Mouse (Mus musculus): ENCODE measurements around the gene Lgals12.

Gene Lgals12

DNA sequence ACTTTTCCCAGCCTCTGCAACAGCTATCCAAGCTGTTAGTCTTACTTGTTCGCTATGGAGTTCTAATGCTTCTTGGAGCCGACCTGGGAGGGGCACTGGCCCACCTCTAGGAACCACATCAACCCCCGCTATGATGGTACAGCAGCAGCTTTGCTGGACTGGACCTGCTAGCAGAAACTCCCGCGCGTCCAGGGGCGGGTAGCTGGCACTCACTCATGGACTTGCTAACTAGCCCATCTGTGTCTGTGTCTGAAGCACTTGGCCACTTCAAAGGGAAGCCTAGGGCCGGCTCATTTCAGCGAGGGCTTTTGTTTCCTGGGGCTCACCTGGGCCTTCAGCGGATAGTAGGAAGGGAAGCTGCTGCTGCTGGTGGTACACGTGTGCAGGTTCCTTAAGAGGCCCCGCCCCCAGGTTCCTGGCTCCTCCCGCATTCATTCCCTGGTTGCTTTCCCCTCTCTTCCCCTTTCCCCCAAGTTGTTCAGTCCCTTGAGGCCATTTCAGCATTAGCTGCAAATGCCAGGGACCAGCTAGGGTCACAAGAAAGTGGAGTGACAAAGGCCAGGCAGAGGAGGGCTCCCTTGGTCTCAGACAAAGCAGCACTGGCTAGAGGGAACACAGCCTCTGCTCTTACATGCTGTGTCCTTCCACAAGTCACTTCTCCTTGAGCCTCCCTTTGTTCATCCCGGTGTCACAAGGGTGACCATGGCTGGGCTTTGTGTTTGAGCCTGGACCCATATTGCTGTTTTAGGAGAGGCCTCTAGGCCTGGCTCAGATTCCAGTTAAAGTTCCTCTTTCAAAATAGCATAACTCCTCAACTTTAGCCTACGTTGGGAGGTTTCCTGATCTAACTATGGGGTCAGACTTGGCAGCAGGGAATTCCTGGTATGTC, at the start of gene Lgals12:
TSS of gene Lgals12 (minus strand) at position 393 of the 889 bp plus-strand sequence.
- DNase-seq (ENCODE audit: low read depth, low spot score): peak; percentile 57

DNA sequence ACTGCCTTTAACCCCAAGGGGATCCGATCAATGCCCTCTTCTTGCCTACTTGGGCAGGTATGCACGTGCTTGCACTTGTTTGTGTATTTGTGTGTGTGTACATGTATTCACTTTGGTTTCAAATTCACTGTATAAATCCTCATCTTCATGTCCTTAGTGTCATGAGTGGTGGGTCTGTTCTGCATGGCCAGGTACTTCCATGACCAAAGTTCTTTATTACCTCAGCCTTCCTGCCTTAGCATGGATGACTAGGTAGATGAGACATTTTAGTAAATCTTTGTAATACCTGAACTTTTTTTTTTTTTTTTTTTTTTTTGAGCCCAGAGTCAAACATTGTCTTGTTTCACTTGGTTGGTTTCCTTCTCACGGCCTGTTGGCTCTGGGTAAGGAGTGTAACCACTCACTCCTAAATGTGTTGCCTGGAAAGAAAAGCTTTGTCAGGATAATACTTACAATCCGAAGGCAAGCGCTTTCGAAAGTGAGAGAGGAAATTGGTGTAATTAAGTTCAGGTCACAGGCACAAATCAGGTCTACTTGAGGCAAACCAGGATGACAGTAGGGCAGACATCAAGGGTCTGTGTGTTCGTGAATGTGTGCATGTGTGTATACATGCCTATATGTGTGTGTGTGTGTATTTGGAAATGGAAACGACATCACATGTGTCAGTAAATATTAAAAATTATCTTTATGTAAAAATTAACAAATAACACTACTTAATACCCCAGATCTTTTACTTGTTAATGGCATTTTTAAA, 42.1 kb upstream of the Lgals12 start:
- no peak for DNase-seq (ENCODE audit: low read depth, low spot score)

DNA sequence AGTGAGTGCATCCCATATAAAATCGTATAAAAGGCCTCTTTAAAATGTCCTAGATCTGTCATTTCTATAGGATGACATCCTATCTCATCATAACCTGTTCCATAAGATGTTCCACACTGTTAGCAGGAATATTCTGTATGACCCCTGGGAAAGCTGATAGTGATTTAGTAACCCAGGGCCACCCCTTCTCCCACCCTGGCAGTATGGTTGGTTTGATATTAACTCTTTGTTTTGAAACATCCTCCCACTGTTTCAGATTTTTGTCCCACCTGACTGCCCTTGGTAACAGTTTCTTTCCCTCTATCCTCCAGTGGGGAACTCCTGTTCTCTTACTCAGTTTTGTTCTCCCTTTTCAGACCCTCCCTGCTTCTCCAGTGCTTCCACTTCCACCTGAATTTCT, 26.8 kb upstream of the Lgals12 start:
- DNase-seq (ENCODE audit: low read depth, low spot score): no peak

DNA sequence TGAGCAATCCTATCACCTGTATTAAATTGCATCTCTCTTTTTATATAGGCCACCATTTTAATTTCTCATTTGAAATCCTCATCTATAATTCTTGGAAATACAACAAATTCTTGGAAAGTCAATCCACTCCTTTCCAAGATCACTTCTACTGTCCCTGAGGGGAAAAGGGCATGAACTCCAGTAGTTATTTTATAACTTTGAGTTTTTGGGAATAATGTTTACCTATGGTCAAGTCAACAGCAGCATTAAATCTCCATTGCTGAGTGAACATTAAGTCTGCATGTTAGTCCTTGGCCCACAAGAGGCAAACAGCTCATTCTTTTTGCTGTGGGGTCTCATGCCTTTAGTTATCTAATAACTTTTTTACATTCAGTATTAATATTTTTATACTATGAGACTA, 26.0 kb upstream of the Lgals12 start:
- no peak for DNase-seq (ENCODE audit: low read depth, low spot score)

DNA sequence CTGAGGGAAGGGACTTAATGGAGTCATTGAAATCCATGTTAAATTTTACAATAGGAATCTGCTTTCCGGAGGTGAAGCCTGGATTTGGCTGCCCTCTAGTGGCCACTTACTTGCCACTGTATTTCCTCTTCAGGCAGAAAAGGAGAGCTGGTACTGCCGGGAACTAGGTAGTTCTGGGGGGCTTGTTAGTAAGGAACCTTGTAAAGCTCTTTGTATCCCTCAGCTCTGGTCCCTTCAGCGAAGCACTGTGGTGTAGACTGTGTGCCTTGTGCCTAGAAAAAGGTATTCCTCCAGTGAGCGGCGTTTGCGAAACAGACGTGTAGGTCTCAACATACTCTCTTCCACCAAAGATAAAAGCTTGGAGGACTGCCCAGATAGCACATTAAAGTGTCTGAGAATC, 10.7 kb upstream of the Lgals12 start:
- peak; percentile 77 for DNase-seq (ENCODE audit: low read depth, low spot score)

DNA sequence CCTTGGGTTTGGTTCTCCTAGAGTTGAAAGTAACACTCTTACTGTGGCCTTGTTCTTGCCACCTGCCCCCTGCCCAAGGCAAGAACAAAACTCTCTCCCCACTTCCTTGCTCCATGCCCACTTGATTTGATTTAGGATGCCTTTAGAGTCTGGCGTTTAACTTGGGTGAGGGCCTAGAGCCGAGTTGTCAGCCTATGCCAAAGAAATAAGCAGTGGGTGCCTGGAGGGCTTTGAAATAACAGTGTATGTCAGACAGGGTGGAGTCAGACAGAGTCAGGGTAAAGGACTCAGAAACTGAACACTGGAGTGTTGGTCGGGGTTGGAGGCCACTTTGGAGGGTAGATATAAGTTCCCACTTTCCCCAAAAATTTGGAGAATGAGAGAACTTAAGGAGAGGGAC, 10.1 kb upstream of the Lgals12 start:
- no peak for DNase-seq (ENCODE audit: low read depth, low spot score)

DNA sequence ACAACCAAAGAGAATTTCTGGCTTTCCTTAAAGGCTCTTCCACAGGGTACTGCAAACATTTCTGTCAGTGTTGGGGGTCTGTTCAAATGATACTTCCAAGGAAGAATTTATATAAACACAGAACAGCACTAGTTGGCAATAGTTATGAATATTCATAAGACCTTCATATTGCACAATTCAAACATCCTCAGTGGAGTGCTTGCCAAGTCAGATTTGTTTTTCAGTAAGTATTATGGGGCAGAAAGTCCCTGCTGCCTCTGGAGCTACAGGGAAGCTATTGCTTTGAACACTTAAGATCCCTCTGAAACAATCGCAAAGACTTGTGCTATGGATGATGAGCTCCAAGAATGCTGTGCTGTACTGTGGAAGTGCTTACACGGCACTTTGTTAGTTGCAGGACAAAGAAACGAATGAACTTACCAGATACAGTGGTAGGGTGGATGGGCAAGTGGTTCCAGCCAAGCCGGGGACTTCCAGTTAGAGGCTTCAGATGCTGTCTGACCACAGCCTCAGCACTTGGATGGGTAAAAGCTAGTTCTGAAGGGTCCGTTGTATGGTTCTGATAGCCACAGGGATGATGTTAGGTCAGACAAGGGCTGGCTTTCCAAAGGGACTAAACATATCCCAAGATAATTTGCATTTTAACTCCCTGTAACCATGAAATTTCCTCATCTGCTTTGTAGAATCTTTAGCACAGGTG, 9.4 kb upstream of the Lgals12 start:
- no peak for DNase-seq (ENCODE audit: low read depth, low spot score)

DNA sequence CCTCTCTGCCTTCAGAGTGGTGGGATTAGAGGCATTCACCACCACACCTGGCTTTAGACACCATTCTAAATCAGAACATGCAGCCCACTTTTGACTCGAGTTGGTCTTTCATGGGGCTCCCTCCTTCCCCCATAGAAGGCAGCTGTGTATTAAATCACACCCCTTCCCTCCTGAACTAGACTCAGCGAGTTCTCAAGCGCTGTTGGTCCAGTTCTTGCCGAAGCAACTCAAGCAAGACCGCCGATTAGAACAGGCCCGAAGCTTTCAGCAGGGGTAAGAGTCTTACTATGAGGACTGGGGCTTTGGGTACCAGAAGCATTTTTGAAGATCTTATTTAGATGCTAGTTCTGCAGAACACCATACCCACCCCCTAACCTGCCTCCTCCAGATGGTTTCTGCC, 6.2 kb upstream of the Lgals12 start:
- no peak for DNase-seq (ENCODE audit: low read depth, low spot score)

DNA sequence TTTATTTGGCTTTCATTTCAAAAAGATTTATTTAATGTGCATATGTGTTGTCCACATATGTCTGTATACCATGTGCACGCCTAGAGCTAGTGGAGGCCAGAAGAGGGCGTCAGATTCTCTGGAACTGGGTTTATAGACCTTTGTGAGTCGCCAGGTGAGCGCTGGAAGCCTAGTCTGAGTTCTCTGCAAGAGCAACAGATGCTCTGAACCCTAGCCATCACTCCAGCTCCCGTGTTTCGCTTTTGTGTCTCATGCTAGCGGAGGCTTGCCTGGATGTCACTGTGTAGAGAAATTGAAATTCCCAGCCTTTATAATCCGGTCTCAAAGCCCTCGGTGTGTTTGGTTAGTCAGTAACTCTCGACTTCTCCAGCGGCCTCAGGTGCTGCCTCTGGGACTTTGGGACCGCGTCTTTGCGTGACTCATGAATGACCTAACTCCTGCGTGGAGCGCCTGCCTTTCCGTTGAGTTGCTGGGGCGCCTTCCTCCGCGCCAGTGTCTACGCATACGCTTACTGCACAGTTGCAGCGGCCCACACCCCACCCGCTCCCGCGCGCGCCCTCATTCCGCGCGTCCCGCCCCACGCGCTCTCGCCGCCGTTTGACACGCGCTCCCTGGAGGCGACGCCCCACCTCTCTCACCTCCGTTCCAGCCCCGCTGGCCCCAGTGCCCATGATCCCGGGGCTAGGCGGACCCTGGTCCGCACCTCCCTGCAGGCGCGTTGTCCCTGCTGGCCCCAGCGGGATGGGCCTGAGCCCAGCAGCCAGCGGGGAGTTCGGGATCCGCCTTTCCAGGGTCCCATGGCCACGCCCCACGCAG, 5.2 kb upstream of the Lgals12 start, which contains the start of gene Hrasls5:
TSS of gene Hrasls5 (plus strand) at position 600 of the 816 bp plus-strand sequence.
- peak; percentile 10 for DNase-seq (ENCODE audit: low read depth, low spot score)

DNA sequence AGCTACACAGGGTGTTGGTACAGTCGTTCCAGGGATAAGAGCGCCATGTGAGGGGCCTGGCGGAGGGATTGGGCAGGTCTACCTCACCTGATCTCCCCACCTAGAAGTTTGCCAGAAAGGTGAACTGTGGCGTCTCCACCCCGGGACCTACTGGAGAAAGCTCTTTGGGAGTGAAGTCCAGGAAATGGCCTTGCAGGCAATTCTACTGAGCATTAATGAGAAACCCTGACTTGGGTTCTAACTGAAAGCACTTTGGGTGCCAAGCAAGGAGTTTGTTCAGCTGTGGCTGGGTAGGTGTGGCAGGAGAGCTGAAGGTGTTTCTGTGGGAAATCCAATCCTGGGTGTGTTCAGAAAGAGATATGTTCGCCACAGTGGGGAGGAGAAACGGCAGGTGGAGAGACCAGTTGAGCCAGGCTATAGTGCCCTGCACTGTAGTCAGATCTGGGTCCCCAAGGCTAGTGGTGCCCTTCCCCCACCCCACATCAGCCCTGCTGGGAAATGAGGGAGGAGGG, 753 bp upstream of the Lgals12 start:
- no peak for DNase-seq (ENCODE audit: low read depth, low spot score)

DNA sequence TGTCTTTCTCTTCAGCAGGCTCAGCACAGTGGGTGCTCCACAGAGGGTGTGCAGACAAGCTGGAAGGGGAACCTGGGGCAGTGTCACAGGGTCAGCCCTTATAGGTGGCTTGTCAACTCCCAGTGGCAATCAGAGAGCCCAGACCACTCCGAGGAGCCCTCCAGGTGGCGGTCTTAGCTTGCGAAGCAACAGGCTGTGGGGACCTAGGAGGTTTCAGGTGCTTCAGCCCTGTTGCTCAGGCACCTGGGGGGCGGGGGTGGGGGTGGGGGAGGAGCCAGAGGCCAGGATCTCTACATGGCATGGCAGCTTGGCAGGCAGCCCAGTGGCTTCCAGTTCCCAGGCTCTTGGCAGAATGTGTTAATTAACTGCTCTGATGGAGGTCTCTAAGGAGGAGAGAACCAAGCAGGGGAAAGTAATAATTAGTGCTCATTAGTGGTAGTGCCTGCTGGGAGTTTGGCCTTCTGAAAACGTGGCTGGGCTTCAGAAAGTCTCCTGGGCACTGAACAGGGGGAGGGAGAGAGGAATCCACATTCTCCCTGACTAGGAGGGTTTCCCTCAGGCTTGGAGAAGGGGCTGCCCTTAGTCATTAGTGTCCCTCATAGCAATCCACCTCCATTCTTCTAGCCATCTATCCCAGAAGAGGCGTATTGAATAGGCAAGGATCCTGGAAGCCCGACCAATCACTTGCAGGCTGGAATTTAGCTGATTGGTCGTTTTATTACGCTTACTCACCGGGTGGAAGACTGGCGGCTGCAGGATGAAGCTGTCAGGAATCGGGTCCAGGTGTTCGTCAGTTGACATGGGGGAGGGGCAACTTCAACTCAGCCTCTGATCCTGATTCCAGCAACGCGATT, 836 bp downstream of the Lgals12 start:
- peak; percentile 81 for DNase-seq (ENCODE audit: low read depth, low spot score)

DNA sequence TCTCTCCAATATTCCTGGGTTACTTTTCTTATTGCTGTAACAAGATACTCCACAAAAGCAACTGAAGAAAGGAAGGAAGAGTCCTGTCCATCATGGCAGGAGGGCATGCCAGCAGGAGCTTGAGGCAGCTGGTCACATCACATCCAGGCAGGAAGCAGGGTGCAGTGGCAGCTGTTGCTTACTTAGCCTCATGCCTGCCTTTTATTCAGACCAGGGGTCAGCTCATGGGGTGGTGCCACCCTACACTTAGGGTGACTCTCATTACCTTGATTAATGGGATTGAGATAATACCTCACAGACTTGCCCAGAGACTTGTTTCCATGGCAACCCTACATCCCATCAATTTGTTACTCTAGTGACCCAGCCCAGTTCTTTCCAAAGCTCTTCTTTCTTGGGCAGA, 2.0 kb downstream of the Lgals12 start:
- DNase-seq (ENCODE audit: low read depth, low spot score): no peak

DNA sequence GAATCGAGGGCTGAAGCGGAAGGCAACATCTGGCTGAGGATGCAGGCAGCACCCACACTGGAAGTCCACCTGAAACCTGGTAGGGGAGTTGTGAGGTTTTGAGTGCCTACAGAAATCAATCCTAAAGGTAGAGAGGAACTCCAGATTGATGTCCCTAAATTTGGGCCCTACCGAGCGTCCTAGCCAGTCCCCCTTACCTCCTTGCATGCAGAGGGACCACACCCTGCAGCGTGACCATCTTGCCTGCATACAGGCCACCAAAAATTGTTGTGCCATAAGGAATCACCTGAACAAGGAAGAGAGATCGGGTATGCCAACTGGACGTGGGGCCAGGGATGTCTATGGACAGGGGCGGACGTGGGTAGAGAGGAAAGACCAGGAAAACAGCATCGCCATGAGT, 2.9 kb downstream of the Lgals12 start:
- DNase-seq (ENCODE audit: low read depth, low spot score): no peak

DNA sequence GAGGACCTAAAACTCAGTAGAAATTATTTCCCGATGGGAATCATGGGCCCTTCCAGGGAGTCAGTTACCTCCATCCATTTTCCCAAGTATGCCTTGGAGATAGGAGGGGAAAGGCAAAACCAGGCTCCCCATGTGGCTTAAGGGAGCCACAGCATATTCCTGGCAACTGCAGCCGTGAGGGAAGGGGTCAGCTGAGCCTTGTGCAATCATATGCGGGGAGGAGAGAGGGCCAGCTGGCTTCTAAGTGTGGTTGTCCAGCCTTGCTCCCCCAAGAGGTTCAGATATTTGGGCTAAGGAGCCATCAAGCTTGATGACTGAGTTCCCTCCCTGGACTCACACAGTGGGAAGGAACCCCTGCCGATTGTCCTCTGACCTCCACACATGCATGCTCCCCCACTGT, 5.4 kb downstream of the Lgals12 start:
- no peak for DNase-seq (ENCODE audit: low read depth, low spot score)

DNA sequence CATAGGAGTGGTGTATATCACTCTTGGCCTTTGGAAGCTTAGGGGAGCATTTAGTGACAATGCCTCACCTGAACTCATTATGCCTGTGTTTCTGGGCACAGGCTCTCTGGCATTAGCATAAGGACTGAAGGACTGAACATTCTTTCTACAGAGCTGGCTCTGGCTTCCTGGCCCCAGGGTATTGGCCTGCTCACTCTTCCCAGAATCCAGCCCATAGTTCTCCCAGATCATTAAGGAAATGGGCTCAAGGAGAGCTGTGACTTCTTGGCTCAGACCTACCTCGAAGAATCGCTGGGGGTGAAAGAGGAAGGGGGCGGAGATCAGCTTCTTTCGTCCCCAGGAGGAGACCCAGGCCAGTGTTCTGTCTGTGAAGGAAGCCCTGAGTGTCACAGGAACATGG, 8.5 kb downstream of the Lgals12 start:
- DNase-seq (ENCODE audit: low read depth, low spot score): no peak

DNA sequence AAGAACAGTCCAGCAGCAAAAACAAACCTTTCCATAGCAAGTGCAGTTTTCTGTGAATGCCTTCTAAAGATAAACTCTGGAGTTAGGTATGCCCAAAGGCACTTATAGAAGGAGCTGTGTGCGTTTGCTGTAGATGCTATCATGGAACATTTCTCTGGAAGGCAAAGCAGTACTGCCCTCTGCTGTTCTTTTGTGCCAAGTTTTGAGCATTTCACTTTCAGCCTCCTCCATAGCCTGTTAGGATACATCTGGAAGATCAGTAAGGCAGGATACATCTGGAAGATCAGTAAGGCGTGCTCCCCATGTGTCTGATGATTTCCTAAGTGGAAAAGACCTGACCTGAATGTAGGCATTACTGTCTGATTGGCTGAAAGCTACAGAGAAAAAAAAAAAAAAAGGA, 11.5 kb downstream of the Lgals12 start:
- peak; percentile 63 for DNase-seq (ENCODE audit: low read depth, low spot score)

DNA sequence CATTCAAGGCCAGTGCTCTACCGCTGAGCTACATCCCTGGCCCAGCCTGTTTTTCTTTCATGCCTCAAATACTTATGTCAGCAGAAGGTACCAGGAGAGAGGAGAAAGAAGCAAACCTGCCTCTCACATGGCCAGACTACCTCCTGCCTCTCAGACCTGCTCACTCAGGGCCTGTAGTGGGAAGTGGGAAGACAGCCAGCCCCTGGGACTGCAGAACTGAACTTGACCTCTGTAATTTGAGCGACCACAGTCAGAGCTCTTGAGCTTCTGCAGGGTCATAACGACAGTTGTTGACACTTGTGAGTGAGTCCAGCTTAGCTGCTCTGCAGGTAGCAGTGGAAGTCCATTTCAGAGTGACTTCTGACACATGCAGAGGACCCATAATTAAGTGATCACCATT, 15.0 kb downstream of the Lgals12 start:
- no peak for DNase-seq (ENCODE audit: low read depth, low spot score)

DNA sequence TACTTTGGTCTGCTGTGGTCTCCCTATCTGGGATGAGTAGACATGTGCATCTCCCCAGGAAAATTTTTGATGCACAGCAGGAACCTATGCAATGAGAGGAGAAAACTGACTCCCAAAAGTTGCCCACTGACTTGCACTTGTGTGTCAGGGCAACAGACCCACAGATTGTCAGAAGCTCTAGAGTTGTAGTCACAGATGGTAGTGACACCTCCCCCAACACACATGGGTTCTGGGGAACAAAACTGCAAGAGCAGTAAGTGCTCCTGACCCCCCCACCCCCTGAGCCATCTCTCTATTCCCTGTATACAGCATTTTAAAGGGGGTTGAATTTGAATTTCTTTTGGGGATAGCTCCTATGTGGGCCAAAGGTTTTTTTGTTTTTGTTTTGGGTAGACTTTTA, 16.2 kb downstream of the Lgals12 start:
- no peak for DNase-seq (ENCODE audit: low read depth, low spot score)

DNA sequence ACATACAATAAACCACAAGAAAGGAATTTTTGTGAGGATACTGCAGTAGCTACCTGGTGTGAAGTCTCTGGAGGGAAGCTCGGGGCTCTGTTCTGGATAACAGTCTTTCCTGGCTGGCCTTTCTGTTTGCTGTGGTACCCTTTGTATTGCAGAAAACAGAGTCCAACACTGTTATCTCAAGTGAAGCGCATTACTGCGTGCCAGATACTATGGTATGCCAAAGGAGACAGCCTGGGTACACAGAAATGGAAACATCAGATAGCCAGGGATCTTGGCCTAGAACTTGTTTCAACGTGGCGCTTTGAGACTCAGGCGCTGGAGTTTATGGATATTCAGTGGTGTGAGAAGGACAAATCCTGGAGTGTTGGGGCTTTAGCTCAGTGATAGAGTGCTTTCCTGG, 21.2 kb downstream of the Lgals12 start:
- no peak for DNase-seq (ENCODE audit: low read depth, low spot score)

DNA sequence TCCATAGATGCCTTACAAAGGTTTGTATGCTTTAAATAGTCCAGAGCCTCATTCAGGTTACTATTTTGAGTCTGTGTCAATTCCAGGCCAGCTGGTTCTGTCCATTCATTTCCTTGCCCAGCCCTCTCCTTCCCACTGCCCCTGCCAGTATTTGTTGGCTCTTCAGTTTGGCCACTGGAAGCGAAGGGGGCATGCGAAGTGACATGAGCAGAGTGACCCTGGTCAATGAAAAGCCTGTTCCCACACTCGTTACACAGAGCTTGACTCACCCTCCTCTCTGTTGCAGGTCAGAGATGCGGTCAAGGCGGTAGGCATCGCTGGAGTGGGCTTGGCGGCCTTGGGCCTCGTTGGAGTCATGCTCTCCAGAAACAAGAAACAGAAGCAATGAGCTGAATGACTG, 21.7 kb downstream of the Lgals12 start:
- no peak for DNase-seq (ENCODE audit: low read depth, low spot score)

Data from forelimb bud, embryonic 11.5 days (tissue).